Mouse (Mus musculus) limb, embryonic 14.5 days (tissue): ENCODE results near the gene Mst1. TPM values are rescaled to one million over a fixed set of nuclear protein-coding genes. Genes with fewer than 3 reads are reported as not detected.
A peak's percentile ranks its signal among the peaks of the same experiment; 100 is the strongest.

Experiments used
- ATAC-seq: fragments of 200-750 bp; cut with Nextera tagmentation; 2 replicates; pipeline ENCODE4 v1.8.0; 2017; ENCODE audit warnings: low read depth, moderate number of reproducible peaks, moderate TSS enrichment; ENCODE audit not compliant: low FRiP score
- DNase-seq: peaks from one replicate; pipeline ENCODE4 v3.0.0-alpha.2; 2015; ENCODE audit warnings: low spot score
- H3K27ac ChIP-seq: fragments of 300-500 bp; sonication (generic); replicated peaks from 2 replicates; pipeline ENCODE4 v1.5.1; 2014; ENCODE audit warnings: low read depth, mild to moderate bottlenecking, low read length, moderate library complexity, mixed read lengths
- H3K27me3 ChIP-seq: fragments of 300-500 bp; sonication (generic); 2 replicates; pipeline ENCODE4 v1.6.1; 2014; ENCODE audit warnings: low read length, mixed read lengths; ENCODE audit not compliant: control insufficient read depth, insufficient read depth
- H3K36me3 ChIP-seq: fragments of 300-500 bp; sonication (generic); 2 replicates; pipeline ENCODE4 v1.6.1; 2014; ENCODE audit warnings: mild to moderate bottlenecking, low read length, moderate library complexity, mixed read lengths; ENCODE audit not compliant: control insufficient read depth, insufficient read depth
- H3K4me1 ChIP-seq: fragments of 300-500 bp; sonication (generic); 2 replicates; pipeline ENCODE4 v1.6.1; 2014; ENCODE audit warnings: antibody characterized with exemption, low read length, mixed read lengths; ENCODE audit not compliant: control insufficient read depth, insufficient read depth
- H3K4me2 ChIP-seq: fragments of 300-500 bp; sonication (generic); replicated peaks from 2 replicates; pipeline ENCODE4 v1.6.1; 2014; ENCODE audit warnings: low read depth, mild to moderate bottlenecking, low read length, moderate library complexity; ENCODE audit not compliant: severe bottlenecking
- H3K4me3 ChIP-seq: fragments of 300-500 bp; sonication (generic); replicated peaks from 2 replicates; pipeline ENCODE4 v1.5.1; 2014; ENCODE audit warnings: low read length
- H3K9ac ChIP-seq: fragments of 300-500 bp; sonication (generic); 2 replicates; pipeline ENCODE4 v1.6.1; 2014; ENCODE audit warnings: mild to moderate bottlenecking, low read depth, low read length, moderate library complexity; ENCODE audit not compliant: severe bottlenecking
- H3K9me3 ChIP-seq: fragments of 300-500 bp; sonication (generic); 2 replicates; pipeline ENCODE4 v1.6.1; 2016; ENCODE audit warnings: low read length; ENCODE audit not compliant: control insufficient read depth
- POLR2A ChIP-seq: fragments of 200-500 bp; IDR thresholded peaks from 2 replicates; pipeline ENCODE4 v1.8.0; 2012; ENCODE audit warnings: inconsistent platforms, mild to moderate bottlenecking, moderate library complexity, borderline replicate concordance; ENCODE audit not compliant: insufficient read depth, insufficient read length; ENCODE audit errors: extremely low read depth
- WGBS: fragments of 180-500 bp; shearing (Covaris S2); extraction: QIAGEN DNeasy Blood & Tissue Kit; methylation state at CpG from one replicate; pipeline ENCODE4 v1.1.7; 2014; 5-methylcytosine and 5-hydroxymethylcytosine counted together
- polyA plus RNA-seq, 2 experiments: library from polyadenylated mRNA; depleted of rRNA in 1 of 2; stranded (reverse) in 1 of 2; unstranded in 1 of 2; fragments of >200 nt; fragmentation: Nextera tagmentation in 1 of 2; extraction: Ambion mirVana in 1 of 2; gene quantifications; 2 replicates each; pipeline versions ENCODE4 v1.2.1 to v1.2.3; 2012 to 2014

Mst1 gene
- polyA plus RNA-seq, 2 experiments, result 1.1 to 1.6 TPM

DNA sequence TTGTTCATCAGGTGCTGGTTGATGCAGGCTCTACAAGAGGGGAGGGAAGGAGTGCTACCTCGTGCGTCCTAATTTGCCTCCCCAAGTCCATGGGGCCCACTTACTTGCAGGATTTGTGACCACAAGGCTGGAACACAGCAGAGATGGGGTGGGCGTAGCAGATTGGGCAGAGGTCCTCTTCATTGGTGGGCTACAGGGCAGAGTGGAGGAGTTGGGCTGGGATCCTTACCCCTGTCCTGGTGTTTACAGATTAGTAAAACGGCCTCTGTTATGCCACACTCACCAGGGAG is 28.4 kb upstream of the Mst1 start:
- Histone ChIP-seq H3K27ac (no peak overlapping the region), H3K27me3 (no peaks in the 10 kb centered on the region), H3K36me3 (peaks cover 59% of the 10 kb centered on the region), H3K9me3 (no peaks in the 10 kb centered on the region), H3K4me2 (no peak overlapping the region), H3K4me3 (no peak overlapping the region), H3K4me1 (peaks cover 10% of the 10 kb centered on the region; the same call in 1 of the 2 replicates), H3K9ac (no peak overlapping the region)
- DNase-seq, result no peak
- TF ChIP-seq POLR2A, result no peak
- no peak for ATAC-seq
- 83% methylated on average over 4 of the region's 4 CpGs for WGBS

- ATAC-seq (no peak), DNase-seq (no peak)
- no peak for TF ChIP-seq POLR2A
- no peak overlapping the region for H3K4me3 ChIP-seq
- no peak overlapping the region for H3K27ac ChIP-seq
- WGBS, result 73% methylated on average over 7 of the region's 7 CpGs
- H3K9ac ChIP-seq, result no peak overlapping the region
- no peaks in the 10 kb centered on the region for H3K27me3 ChIP-seq
- H3K9me3 ChIP-seq, result no peaks in the 10 kb centered on the region
- no peak overlapping the region for H3K4me2 ChIP-seq
- H3K4me1 ChIP-seq, result peaks cover 10% of the 10 kb centered on the region; the same call in 1 of the 2 replicates
- H3K36me3 ChIP-seq, result peaks cover 57% of the 10 kb centered on the region
Measured at GRCm38 (mm10) chr9:108052411-108052810, 27.8 kb upstream of the Mst1 start.

DNA sequence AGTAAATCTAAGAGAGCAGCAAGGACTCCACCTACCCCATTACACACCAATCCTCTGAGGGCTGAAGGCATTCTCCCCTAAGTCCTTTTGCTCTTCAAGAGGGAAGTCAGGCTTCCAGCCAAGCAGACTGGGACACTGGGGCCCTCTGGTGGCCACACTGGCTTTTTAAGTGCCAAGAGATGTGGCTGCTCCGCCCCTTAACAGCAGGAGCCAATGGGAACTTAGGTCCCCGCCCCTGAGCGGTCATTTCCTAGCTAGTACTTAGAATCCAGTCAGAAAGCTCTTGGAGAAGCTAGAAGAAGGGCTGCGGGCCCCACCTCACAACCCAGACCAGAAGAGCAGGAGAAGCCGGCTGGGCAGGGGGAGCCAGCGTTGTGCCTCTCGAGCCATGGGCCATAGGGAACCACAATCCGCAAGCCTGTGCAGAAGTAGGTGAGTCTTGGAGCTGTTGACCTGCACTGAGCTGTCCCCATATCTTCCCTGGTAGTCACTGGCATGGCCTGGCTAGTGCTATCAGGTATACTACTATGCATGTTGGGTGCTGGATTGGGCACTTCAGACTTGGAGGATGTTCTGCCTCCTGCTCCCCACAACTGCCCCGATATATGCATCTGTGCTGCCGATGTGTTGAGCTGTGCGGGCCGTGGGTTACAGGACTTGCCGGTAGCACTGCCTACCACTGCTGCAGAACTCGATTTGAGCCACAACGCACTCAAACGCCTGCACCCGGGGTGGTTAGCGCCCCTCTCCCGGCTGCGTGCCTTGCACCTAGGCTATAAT is 27.2 kb upstream of the Mst1 start, which contains the start of gene Amigo3:
Gene Amigo3, plus strand, starts transcription at position 275 of the 780 bp plus-strand sequence.
- Histone ChIP-seq H3K27ac (peak within 1 kb of the TSS; percentile 38; the same call in 1 of the 2 replicates), H3K36me3 (peaks cover 59% of the 10 kb centered on the region), H3K9ac (no peak within 1 kb of the TSS), H3K4me2 (peak within 1 kb of the TSS; percentile 48), H3K4me3 (peak within 1 kb of the TSS; percentile 16; the same call in 1 of the 2 replicates), H3K27me3 (no peaks in the 10 kb centered on the region), H3K9me3 (no peaks in the 10 kb centered on the region), H3K4me1 (peaks cover 7% of the 10 kb centered on the region; the same call in 1 of the 2 replicates)
- DNase-seq, result peak; percentile 99
- 51% methylated on average over 20 of the region's 20 CpGs for WGBS
- TF ChIP-seq POLR2A, result no peak
- ATAC-seq, result peak; percentile 58

DNA sequence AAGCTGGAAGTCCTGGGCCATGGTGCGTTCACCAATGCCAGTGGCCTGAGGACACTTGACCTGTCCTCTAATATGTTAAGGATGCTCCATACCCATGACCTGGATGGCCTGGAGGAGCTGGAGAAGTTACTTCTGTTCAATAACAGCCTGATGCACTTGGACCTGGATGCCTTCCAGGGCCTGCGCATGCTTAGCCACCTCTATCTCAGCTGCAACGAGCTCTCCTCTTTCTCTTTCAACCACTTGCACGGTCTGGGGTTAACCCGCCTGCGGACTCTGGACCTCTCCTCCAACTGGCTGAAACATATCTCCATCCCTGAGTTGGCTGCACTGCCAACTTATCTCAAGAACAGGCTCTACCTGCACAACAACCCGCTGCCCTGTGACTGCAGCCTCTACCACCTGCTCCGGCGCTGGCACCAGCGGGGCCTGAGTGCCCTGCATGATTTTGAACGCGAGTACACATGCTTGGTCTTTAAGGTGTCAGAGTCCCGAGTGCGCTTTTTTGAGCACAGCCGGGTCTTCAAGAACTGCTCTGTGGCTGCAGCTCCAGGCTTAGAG is 26.5 kb upstream of the Mst1 start:
- no peaks in the 10 kb centered on the region for H3K27me3 ChIP-seq
- H3K36me3 ChIP-seq, result peaks cover 65% of the 10 kb centered on the region
- 0 out of 2 replicates have a peak overlapping the region, but pooled peaks have one; percentile 38 for H3K27ac ChIP-seq
- no peak for TF ChIP-seq POLR2A
- WGBS, result 89% methylated on average over 15 of the region's 15 CpGs
- ATAC-seq (no peak), DNase-seq (no peak)
- H3K4me1 ChIP-seq, result peaks cover 5% of the 10 kb centered on the region; the same call in 1 of the 2 replicates
- H3K4me3 ChIP-seq, result no peak overlapping the region
- H3K4me2 ChIP-seq, result no peak overlapping the region
- H3K9ac ChIP-seq, result no peak overlapping the region
- no peaks in the 10 kb centered on the region for H3K9me3 ChIP-seq

DNA sequence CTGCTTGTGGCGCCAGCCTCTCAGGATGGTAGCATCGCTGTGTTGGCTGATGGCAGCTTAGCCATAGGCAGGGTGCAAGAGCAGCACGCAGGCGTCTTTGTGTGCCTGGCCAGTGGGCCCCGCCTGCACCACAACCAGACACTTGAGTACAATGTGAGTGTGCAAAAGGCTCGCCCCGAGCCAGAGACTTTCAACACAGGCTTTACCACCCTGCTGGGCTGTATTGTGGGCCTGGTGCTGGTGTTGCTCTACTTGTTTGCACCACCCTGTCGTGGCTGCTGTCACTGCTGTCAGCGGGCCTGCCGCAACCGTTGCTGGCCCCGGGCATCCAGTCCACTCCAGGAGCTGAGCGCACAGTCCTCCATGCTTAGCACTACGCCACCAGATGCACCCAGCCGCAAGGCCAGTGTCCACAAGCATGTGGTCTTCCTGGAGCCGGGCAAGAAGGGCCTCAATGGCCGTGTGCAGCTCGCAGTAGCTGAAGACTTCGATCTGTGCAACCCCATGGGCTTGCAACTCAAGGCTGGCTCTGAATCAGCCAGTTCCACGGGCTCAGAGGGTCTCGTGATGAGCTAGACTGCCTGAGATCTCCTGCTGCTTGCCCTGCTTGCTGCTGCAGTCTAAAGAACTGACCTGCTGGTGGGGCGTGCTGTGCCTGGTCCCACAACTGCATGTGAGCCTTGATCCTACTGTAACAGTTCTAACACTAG is 25.8 kb upstream of the Mst1 start:
- no peak for DNase-seq
- no peak for ATAC-seq

More for the DNA sequence above, 25.8 kb upstream of the Mst1 start:
- H3K9ac ChIP-seq, result no peak overlapping the region
- peaks cover 5% of the 10 kb centered on the region; the same call in 1 of the 2 replicates for H3K4me1 ChIP-seq
- H3K27me3 ChIP-seq, result no peaks in the 10 kb centered on the region
- H3K9me3 ChIP-seq, result no peaks in the 10 kb centered on the region
- peaks cover 73% of the 10 kb centered on the region for H3K36me3 ChIP-seq
- H3K4me2 ChIP-seq, result no peak overlapping the region
- no peak overlapping the region for H3K27ac ChIP-seq
- 92% methylated on average over 19 of the region's 22 CpGs for WGBS
- H3K4me3 ChIP-seq, result no peak overlapping the region
- no peak for TF ChIP-seq POLR2A
